Mouse (Mus musculus): ENCODE results near the gene Gp5. TPM values are rescaled to one million over a fixed set of nuclear protein-coding genes. Genes with fewer than 3 reads are reported as not detected.

Gp5 gene
- polyA plus RNA-seq, 1 experiment from 2014 or later: 1.6 TPM

DNA sequence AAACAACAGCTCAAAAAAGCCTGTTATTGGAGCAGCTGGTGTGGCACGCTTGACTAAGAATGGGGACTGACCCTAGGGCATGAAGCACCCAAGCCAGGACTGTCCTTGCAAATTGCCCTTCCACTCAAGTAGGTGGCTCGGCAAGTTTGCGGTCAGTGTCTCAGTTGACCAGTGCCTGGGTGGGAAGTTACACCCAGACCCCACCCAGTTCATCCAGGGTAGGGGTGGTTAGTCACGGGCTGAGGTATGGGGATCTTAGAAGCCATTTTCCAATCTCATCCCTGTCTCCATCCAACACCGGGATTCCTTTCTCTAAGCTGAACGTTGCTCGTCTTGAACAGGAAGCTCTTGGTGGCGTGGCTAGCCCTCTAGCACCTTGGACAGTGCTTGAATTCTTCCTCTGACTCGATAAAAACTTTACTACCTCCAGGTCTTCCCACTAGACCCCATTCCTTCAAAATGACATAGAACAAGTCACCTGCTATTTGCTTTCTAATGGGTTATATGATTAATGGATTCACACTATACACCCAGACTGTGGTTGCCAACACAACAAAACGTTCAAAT, 10.8 kb downstream of the Gp5 start:
- 72% methylated on average over 10 of the region's 10 CpGs for WGBS

GRCm38 (mm10) chr16:30297450-30297849, 13.1 kb downstream of the Gp5 start:
- Histone ChIP-seq H3K9me3 (no peaks in the 10 kb centered on the region), H3K4me1 (no peaks in the 10 kb centered on the region), H3K27me3 (replicated peaks) (no peaks in the 10 kb centered on the region), H3K4me2 (replicated peaks) (no peak overlapping the region), H3K4me3 (no peak overlapping the region), H3K27ac (no peak overlapping the region), H3K36me3 (no peaks in the 10 kb centered on the region), H3K9ac (no peak overlapping the region)
- no peak for ATAC-seq (ENCODE audit: low FRiP score, low read depth)
- 90% methylated on average over 7 of the region's 7 CpGs for WGBS

More for the DNA sequence above, 10.8 kb downstream of the Gp5 start:
- 0 out of 2 replicates have a peak, but pooled peaks cover 5% of the 10 kb centered on the region for H3K27me3 ChIP-seq (replicated peaks)
- no peak overlapping the region for H3K4me2 ChIP-seq (replicated peaks)
- no peak for ATAC-seq (ENCODE audit: low FRiP score, low read depth)
- H3K4me1 ChIP-seq: no peaks in the 10 kb centered on the region
- no peaks in the 10 kb centered on the region for H3K36me3 ChIP-seq
- H3K27ac ChIP-seq: no peak overlapping the region
- H3K9ac ChIP-seq: no peak overlapping the region
- no peaks in the 10 kb centered on the region for H3K9me3 ChIP-seq
- no peak overlapping the region for H3K4me3 ChIP-seq

- Histone ChIP-seq H3K36me3 (no peaks in the 10 kb centered on the region), H3K9ac (no peak overlapping the region), H3K4me1 (no peaks in the 10 kb centered on the region), H3K27me3 (replicated peaks) (no peaks in the 10 kb centered on the region), H3K9me3 (no peaks in the 10 kb centered on the region), H3K27ac (no peak overlapping the region), H3K4me2 (replicated peaks) (no peak overlapping the region), H3K4me3 (no peak overlapping the region)
- no peak for ATAC-seq (ENCODE audit: low FRiP score, low read depth)
- 88% methylated on average over 11 of the region's 11 CpGs for WGBS
Measured at GRCm38 (mm10) chr16:30296601-30297275, 13.8 kb downstream of the Gp5 start.

- no peak overlapping the region for H3K27ac ChIP-seq
Measured at GRCm38 (mm10) chr16:30295106-30295505, 15.5 kb downstream of the Gp5 start.

GRCm38 (mm10) chr16:30290436-30290835, 20.1 kb downstream of the Gp5 start:
- peaks cover 4% of the 10 kb centered on the region; the same call in 1 of the 2 replicates for H3K27me3 ChIP-seq (replicated peaks)
- H3K4me3 ChIP-seq: no peak overlapping the region
- no peak for ATAC-seq (ENCODE audit: low FRiP score, low read depth)
- H3K4me2 ChIP-seq (replicated peaks): no peak overlapping the region
- H3K27ac ChIP-seq: no peak overlapping the region
- 67% methylated on average over 6 of the region's 6 CpGs for WGBS
- no peaks in the 10 kb centered on the region for H3K9me3 ChIP-seq
- H3K4me1 ChIP-seq: peaks cover 9% of the 10 kb centered on the region
- no peak overlapping the region for H3K9ac ChIP-seq
- H3K36me3 ChIP-seq: no peaks in the 10 kb centered on the region

More at GRCm38 (mm10) chr16:30295106-30295505, 15.5 kb downstream of the Gp5 start:
- H3K36me3 ChIP-seq: no peaks in the 10 kb centered on the region
- no peaks in the 10 kb centered on the region for H3K9me3 ChIP-seq
- WGBS: 90% methylated on average over 7 of the region's 7 CpGs
- peaks cover 5% of the 10 kb centered on the region; the same call in 1 of the 2 replicates for H3K4me1 ChIP-seq
- ATAC-seq (ENCODE audit: low FRiP score, low read depth): no peak
- no peak overlapping the region for H3K4me3 ChIP-seq
- H3K9ac ChIP-seq: no peak overlapping the region
- H3K27me3 ChIP-seq (replicated peaks): no peaks in the 10 kb centered on the region
- H3K4me2 ChIP-seq (replicated peaks): no peak overlapping the region

DNA sequence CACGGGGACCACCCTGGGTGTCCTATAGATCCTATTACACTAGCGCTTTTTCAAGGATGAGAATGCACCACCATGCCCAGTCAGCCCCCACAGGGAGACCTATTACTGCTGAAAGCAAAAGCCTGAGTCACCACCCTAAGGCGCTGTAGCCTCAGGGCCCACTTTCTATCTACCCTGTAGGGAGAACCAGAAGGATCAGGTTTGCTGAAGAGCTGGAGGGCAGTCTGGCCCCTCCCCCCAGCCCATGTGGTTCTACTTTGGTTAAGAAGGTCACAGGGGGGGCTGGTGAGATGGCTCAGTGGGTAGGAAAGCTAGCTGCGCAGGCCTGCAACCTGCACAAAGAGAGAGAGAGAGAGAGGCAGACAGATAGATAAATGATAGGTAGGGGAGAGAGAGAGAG, 24.9 kb downstream of the Gp5 start:
- H3K4me2 ChIP-seq (replicated peaks): no peak overlapping the region
- 70% methylated on average over 4 of the region's 4 CpGs for WGBS
- H3K4me1 ChIP-seq: peaks cover 26% of the 10 kb centered on the region
- peaks cover 35% of the 10 kb centered on the region for H3K27me3 ChIP-seq (replicated peaks)
- H3K4me3 ChIP-seq: no peak overlapping the region
- H3K36me3 ChIP-seq: no peaks in the 10 kb centered on the region
- no peaks in the 10 kb centered on the region for H3K9me3 ChIP-seq
- H3K27ac ChIP-seq: no peak overlapping the region
- H3K9ac ChIP-seq: no peak overlapping the region
- ATAC-seq (ENCODE audit: low FRiP score, low read depth): no peak

GRCm38 (mm10) chr16:30283743-30284337, 26.7 kb downstream of the Gp5 start:
- Histone ChIP-seq H3K9ac (0 out of 2 replicates have a peak overlapping the region, but pooled peaks have one; percentile 6), H3K4me3 (no peak overlapping the region), H3K36me3 (no peaks in the 10 kb centered on the region), H3K4me1 (peaks cover 25% of the 10 kb centered on the region), H3K9me3 (no peaks in the 10 kb centered on the region), H3K4me2 (replicated peaks) (peak overlapping the region; percentile 58), H3K27ac (no peak overlapping the region), H3K27me3 (replicated peaks) (peaks cover 38% of the 10 kb centered on the region)
- peak; percentile 58 for ATAC-seq (ENCODE audit: low FRiP score, low read depth)
- WGBS: 2% methylated on average over 15 of the region's 15 CpGs

- Histone ChIP-seq H3K36me3 (no peaks in the 10 kb centered on the region), H3K4me1 (peaks cover 25% of the 10 kb centered on the region), H3K4me2 (replicated peaks) (peak within 1 kb of the TSS; percentile 58), H3K27me3 (replicated peaks) (peaks cover 38% of the 10 kb centered on the region), H3K4me3 (peak within 1 kb of the TSS; percentile 1; the same call in 1 of the 2 replicates), H3K9me3 (no peaks in the 10 kb centered on the region), H3K9ac (0 out of 2 replicates have a peak within 1 kb of the TSS, but pooled peaks have one; percentile 6), H3K27ac (no peak within 1 kb of the TSS)
- WGBS: 6% methylated on average over 34 of the region's 34 CpGs
- peak; percentile 52; the same call in 1 of the 2 replicates for ATAC-seq (ENCODE audit: low FRiP score, low read depth)
Measured at GRCm38 (mm10) chr16:30282844-30283495, 27.6 kb downstream of the Gp5 start, which contains the start of gene Lrrc15. Lrrc15 (minus strand) TSS chr16:30283256.

DNA sequence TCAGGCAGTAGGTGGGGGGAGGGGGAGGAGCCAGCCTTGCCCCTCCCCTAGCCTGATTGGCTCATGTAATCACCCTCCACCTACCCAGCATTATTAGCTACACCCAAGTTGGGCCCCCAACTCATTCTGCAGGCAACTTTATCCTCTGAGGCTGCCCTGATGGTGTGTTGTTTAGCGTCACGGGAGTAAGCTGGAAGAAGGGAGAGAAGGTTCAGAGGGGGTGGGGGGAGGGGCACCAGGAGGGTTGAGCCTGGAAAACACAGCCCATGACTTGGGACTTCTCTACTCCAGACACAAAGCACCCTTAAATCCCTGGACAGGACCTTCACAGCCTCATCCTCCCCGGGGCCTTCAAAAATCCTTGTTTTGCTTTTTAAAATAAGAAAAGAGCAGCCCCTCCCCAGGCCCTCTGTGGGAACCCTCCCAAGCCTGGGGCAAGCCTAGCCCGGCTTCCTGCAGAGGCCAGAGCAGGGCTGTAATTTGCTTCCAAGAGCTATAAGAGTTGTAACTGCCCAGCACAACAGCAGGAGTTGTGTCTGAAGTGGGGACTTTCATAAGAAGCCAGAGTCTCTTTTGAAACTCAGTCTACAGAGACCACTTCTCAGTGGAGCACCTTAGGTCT, 29.8 kb downstream of the Gp5 start:
- no peaks in the 10 kb centered on the region for H3K9me3 ChIP-seq
- WGBS: 6% methylated on average over 4 of the region's 4 CpGs
- H3K4me3 ChIP-seq: no peak overlapping the region
- no peak overlapping the region for H3K9ac ChIP-seq
- peaks cover 37% of the 10 kb centered on the region for H3K27me3 ChIP-seq (replicated peaks)
- H3K4me2 ChIP-seq (replicated peaks): no peak overlapping the region
- H3K4me1 ChIP-seq: peaks cover 25% of the 10 kb centered on the region
- no peak overlapping the region for H3K27ac ChIP-seq
- ATAC-seq (ENCODE audit: low FRiP score, low read depth): no peak
- H3K36me3 ChIP-seq: no peaks in the 10 kb centered on the region

DNA sequence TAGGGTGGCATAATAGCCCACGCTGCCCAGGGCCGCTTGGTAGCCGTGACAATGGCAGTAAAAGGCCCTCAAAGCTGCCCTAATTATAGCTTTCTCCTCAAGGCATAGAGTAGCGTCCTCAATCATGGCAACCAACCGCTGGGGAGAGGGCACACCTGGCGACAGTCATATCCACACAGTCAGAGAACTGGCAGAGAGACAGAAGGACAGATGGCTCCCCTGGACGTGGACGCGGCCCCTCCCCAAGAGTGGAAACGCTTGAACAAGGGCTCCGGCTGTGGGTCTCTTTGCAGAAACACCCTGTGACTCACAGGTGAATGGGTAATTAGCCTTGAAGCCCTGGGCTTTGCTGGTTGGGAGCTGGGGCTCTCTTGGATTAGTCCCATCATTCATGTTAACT, 32.2 kb downstream of the Gp5 start:
- H3K27me3 ChIP-seq (replicated peaks): peaks cover 26% of the 10 kb centered on the region
- no peak overlapping the region for H3K4me3 ChIP-seq
- no peak overlapping the region for H3K27ac ChIP-seq
- H3K4me1 ChIP-seq: peaks cover 13% of the 10 kb centered on the region; the same call in 1 of the 2 replicates
- H3K9ac ChIP-seq: no peak overlapping the region
- H3K9me3 ChIP-seq: no peaks in the 10 kb centered on the region
- H3K36me3 ChIP-seq: no peaks in the 10 kb centered on the region
- no peak for ATAC-seq (ENCODE audit: low FRiP score, low read depth)
- H3K4me2 ChIP-seq (replicated peaks): no peak overlapping the region
- 75% methylated on average over 11 of the region's 11 CpGs for WGBS

DNA sequence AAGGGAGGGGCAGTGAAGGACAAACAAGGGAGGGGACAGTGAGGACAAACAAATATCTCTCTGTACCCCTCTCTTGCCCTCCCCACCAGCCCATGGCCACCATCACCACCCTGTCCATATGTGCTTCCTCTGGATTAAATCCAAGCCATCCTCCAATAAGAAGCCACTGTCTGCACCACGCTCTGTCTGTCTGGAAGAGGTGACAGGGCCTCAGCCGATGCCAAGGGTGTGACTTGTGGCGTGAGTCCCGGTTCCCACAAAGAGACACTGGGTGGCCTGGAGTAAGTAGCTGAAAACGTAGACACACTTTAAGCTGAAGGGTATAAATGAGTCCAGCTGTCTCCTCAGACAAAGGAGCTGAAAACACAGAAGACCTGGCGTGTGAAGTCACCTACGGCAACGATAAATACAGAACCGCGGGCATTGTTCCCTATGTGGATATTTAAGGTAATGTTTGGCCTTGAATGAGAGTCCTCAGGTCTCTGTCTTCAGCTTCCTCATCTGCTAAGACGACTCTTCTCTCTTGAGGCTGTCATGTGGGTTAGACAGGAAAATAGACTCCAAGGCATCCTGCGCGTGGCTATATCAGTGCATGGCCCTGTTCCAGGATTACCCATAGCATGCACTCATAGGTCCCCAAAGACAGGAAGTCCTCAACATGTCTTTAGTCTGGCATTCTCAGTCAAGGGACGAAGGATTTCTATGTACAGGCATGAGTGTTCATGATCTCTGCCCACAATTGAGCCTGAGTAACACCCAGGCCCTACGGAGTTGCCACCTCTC, 34.8 kb downstream of the Gp5 start:
- Histone ChIP-seq H3K4me3 (no peak overlapping the region), H3K27ac (no peak overlapping the region), H3K27me3 (replicated peaks) (peaks cover 3% of the 10 kb centered on the region), H3K9me3 (no peaks in the 10 kb centered on the region), H3K9ac (no peak overlapping the region), H3K4me1 (0 out of 2 replicates have a peak, but pooled peaks cover 4% of the 10 kb centered on the region), H3K4me2 (replicated peaks) (no peak overlapping the region), H3K36me3 (no peaks in the 10 kb centered on the region)
- WGBS: 79% methylated on average over 15 of the region's 15 CpGs
- no peak for ATAC-seq (ENCODE audit: low FRiP score, low read depth)

Data from neural tube, embryonic 12.5 days (tissue).